Mouse (Mus musculus) bone marrow, adult 2 months (tissue): ENCODE results near the gene Ptrhd1. TPM values are rescaled to one million over a fixed set of nuclear protein-coding genes. Genes with fewer than 3 reads are reported as not detected.

Experiments
- H3K27ac ChIP-seq: fragments of 200-500 bp; 2 replicates; pipeline ENCODE4 v1.5.1; 2012; ENCODE audit warnings: low read depth, mild to moderate bottlenecking, control low read depth, inconsistent platforms, low read length; ENCODE audit not compliant: control insufficient read depth, poor library complexity, insufficient read depth
- H3K4me1 ChIP-seq: fragments of 200-500 bp; 2 replicates; pipeline ENCODE4 v1.6.1; 2011; ENCODE audit warnings: low read length; ENCODE audit not compliant: control insufficient read depth, insufficient read depth
- H3K4me3 ChIP-seq: fragments of 200-500 bp; replicated peaks from 2 replicates; pipeline ENCODE3; 2011; ENCODE audit warnings: mild to moderate bottlenecking, low read depth, low read length, control low read depth; ENCODE audit not compliant: control insufficient read depth
- CTCF ChIP-seq: fragments of 200-500 bp; IDR thresholded peaks from 2 replicates; pipeline ENCODE4 v1.5.1; 2011; ENCODE audit warnings: low read length, control low read depth; ENCODE audit not compliant: control insufficient read depth, insufficient read depth
- POLR2A ChIP-seq: fragments of 200-500 bp; IDR thresholded peaks from 2 replicates; pipeline ENCODE4 v1.6.1; 2011; ENCODE audit warnings: low read depth, mild to moderate bottlenecking, control low read depth, low read length, borderline replicate concordance; ENCODE audit not compliant: control insufficient read depth
- WGBS: fragments of 180-500 bp; shearing (Covaris S2); methylation state at CpG from one replicate; pipeline ENCODE4 v1.1.7; 2018; 5-methylcytosine and 5-hydroxymethylcytosine counted together
- polyA plus RNA-seq: library from polyadenylated mRNA; stranded (reverse); fragments of >200 nt; gene quantifications from 2 replicates; pipeline ENCODE4 v1.2.4, GENCODE M21; 2011; ENCODE audit warnings: low replicate concordance; ENCODE audit not compliant: missing spikeins, insufficient read depth, insufficient read length

Ptrhd1 gene
- polyA plus RNA-seq, 1 experiment: 5.4 TPM

- Histone ChIP-seq H3K4me3 (no peak overlapping the region), H3K27ac (no peak overlapping the region), H3K4me1 (no peaks in the 10 kb centered on the region)
- 75% methylated on average over 16 of the region's 16 CpGs for WGBS
- TF ChIP-seq CTCF (no peak), POLR2A (no peak)
Observed at GRCm38 (mm10) chr12:4252742-4253655, 19.2 kb downstream of the Ptrhd1 start.

- Histone ChIP-seq H3K4me3 (no peak overlapping the region), H3K4me1 (no peaks in the 10 kb centered on the region), H3K27ac (no peak overlapping the region)
- TF ChIP-seq POLR2A (no peak), CTCF (no peak)
- 87% methylated on average over 4 of the region's 4 CpGs for WGBS
Observed at GRCm38 (mm10) chr12:4267765-4268164, 33.9 kb downstream of the Ptrhd1 start.

GRCm38 (mm10) chr12:4271078-4271477 is 37.3 kb downstream of the Ptrhd1 start:
- TF ChIP-seq POLR2A: no peak
- TF ChIP-seq CTCF: no peak
- H3K27ac ChIP-seq: no peak overlapping the region
- 95% methylated on average over 6 of the region's 6 CpGs for WGBS
- no peak overlapping the region for H3K4me3 ChIP-seq
- no peaks in the 10 kb centered on the region for H3K4me1 ChIP-seq

GRCm38 (mm10) chr12:4278978-4279755 is 45.3 kb downstream of the Ptrhd1 start:
- Histone ChIP-seq H3K4me3 (no peak overlapping the region), H3K4me1 (no peaks in the 10 kb centered on the region; the same call in 1 of the 2 replicates), H3K27ac (peak overlapping the region; percentile 24; the same call in 1 of the 2 replicates)
- no peak for TF ChIP-seq CTCF
- no peak for TF ChIP-seq POLR2A
- 45% methylated on average over 3 of the region's 3 CpGs for WGBS

- no peak for TF ChIP-seq POLR2A
- TF ChIP-seq CTCF: no peak
- Histone ChIP-seq H3K27ac (no peak overlapping the region), H3K4me1 (no peaks in the 10 kb centered on the region; the same call in 1 of the 2 replicates), H3K4me3 (no peak overlapping the region)
- 52% methylated on average over 3 of the region's 3 CpGs for WGBS
Observed at GRCm38 (mm10) chr12:4279878-4280277, 46.1 kb downstream of the Ptrhd1 start.

- WGBS: 80% methylated on average over 3 of the region's 3 CpGs
- H3K4me1 ChIP-seq: no peaks in the 10 kb centered on the region
- H3K27ac ChIP-seq: no peak overlapping the region
- TF ChIP-seq CTCF: no peak
- no peak for TF ChIP-seq POLR2A
- no peak overlapping the region for H3K4me3 ChIP-seq
Observed at GRCm38 (mm10) chr12:4285186-4285585, 51.4 kb downstream of the Ptrhd1 start.

Other genes with a start within 250 kb of the Ptrhd1 start
- gene Efr3b, start 195.1 kb upstream of the Ptrhd1 start, polyA plus RNA-seq: 0.16 and 0.25 TPM in 2 replicates
- gene Dnajc27, start 151.4 kb upstream of the Ptrhd1 start, polyA plus RNA-seq: 1.2 and 1.5 TPM in 2 replicates
- 0.93 and 4.3 TPM in 2 replicates for gene Adcy3, start 100.9 kb upstream of the Ptrhd1 start, polyA plus RNA-seq
- 9.2 and 14.9 TPM in 2 replicates for gene Cenpo, start 267 bp downstream of the Ptrhd1 start, polyA plus RNA-seq
- 4.5 and 16.2 TPM in 2 replicates for gene Ncoa1, start 243.2 kb downstream of the Ptrhd1 start, polyA plus RNA-seq